Mouse (Mus musculus): Measurements from ENCODE around the gene Nr4a3.

Gene Nr4a3

DNA sequence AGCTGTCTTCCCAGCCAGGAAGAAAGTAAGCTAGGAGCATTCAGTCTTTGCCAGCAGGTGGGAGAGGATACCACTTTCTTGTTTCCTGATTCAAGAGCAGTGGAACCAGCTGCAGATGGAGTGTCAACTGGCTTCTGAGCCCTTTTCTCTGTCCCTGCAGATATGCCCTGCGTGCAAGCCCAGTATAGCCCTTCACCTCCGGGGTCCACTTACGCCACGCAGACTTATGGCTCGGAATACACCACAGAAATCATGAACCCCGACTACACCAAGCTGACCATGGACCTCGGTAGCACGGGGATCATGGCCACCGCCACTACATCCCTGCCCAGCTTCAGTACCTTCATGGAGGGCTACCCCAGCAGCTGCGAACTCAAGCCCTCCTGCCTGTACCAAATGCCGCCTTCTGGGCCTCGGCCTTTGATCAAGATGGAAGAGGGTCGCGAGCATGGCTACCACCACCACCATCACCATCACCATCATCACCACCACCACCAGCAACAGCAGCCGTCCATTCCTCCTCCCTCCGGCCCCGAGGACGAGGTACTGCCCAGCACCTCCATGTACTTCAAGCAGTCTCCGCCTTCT, 6.2 kb downstream of the Nr4a3 start:
- DNase-seq, result no peak

DNA sequence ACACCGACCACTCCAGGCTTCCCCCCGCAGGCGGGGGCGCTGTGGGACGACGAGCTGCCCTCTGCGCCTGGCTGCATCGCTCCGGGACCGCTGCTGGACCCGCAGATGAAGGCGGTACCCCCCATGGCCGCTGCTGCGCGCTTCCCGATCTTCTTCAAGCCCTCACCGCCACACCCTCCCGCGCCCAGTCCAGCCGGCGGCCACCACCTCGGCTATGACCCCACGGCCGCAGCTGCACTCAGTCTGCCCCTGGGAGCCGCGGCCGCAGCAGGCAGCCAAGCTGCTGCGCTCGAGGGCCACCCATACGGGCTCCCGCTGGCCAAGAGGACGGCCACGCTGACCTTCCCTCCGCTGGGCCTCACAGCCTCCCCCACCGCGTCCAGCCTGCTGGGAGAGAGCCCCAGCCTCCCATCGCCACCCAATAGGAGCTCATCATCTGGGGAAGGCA, 6.7 kb downstream of the Nr4a3 start:
- no peak for DNase-seq

DNA sequence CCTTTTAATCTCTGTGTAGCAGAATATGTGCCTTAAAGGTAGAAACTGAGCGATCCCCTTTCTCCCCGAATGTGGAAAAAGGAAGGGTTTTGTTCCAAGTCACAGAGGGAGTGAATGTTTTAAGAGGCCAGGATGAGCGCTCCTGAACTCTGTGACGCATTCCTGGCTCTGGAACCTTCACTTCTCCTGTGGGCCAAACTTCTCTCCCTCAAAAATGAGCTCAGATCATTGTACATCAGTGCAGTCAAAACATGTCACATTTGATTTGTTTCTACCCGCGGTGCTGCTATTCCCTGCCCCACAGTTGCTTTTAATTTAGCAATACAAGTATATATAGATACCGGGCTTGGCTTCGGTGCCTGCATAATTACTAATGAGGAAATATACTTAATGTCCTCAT, 16.8 kb downstream of the Nr4a3 start:
- DNase-seq, result no peak

DNA sequence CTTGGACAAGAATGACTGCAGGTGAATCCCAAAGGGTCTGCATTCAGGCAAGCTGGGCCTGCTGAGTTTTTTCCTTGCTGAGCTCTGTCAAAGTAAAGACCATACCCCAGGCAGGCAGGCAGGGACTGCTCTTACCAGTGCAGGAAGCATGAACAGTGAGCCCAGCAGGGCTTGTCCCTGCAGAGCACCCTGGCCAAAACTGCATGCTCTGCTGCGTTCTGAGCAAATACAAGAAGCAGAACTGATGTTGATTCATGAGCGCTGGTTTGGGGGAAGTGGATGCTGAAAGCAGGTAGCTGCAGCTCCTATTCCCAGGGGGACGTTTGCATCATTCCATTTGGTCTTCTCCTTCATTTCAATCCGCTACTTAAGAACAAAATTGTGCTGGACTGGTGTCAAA, 19.4 kb downstream of the Nr4a3 start:
- DNase-seq, result no peak

DNA sequence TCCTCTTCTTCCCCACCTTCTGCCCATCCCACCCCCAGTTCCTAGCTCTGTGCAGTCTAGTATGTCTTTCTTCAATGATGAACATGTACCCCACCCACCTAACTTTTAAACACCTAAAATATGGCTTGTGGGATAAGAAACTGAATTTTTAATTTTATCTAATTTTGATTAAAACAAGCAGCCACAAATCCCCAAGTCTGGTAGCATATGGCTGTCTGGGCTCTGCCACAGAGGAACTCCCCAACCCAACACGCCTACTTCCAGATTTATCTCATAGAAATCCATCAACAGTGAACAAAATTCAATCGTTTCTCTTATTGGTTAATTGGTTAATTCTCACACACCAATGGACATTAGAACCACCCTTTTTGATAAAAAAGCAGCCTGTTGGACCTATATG, 21.7 kb downstream of the Nr4a3 start:
- DNase-seq, result no peak

DNA sequence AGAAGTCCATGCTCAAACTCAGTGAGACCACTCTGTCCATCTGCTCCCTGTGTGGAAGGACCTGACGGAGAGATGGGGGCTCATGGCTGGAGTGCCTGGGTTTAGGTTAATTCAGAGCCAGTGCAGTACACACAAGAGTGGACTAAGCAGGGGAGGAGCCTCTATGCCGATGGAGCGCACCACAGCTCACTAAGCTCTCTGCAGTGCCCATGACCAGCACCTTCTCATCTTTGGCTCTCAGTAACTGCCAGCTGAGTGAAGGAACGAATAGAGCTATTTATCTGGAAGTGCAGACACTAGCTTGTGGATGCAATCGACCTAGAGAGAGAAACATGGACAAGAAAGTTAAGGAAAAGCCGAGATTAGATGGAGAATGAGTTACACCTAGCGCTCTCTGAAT, 24.2 kb downstream of the Nr4a3 start:
- no peak for DNase-seq

DNA sequence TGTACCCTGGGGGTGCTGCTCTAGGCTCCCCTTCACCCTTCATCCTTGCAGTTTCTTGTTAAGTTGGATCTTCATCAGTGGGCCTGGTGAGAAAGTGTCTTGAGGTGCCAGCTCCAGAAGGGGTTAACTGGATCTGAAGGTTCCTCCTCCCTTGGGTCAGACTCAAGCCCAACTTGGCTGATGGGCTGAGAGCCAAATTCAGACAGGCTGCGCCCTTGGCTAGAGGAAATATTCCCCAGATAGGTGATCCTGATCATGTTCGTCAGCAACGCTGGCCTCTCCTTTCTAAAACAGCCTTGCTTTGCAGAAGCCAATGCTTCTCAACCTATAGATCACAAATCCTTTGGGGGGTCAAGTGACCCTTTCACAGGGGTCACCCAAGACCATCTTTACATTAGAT, 27.1 kb downstream of the Nr4a3 start:
- no peak for DNase-seq

DNA sequence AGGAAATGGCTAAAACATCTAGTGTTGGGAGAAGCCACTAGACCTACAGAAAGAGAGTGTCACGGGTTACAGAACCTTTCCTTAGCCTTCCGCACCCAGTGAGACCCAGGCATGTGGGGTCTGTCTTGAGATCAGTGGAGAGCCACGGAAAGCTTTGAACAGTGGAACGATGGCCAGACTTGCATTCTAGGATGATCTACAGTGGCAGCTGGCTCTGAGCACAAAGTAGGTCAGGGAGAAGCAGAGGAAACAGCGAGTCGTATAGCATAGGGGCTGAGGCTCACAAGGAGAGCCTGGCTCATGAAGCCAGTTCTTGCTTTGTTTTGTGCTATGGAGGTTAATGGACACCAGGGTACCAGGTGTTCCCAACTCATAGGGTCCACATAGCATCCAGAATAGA, 28.4 kb downstream of the Nr4a3 start:
- DNase-seq, result no peak

DNA sequence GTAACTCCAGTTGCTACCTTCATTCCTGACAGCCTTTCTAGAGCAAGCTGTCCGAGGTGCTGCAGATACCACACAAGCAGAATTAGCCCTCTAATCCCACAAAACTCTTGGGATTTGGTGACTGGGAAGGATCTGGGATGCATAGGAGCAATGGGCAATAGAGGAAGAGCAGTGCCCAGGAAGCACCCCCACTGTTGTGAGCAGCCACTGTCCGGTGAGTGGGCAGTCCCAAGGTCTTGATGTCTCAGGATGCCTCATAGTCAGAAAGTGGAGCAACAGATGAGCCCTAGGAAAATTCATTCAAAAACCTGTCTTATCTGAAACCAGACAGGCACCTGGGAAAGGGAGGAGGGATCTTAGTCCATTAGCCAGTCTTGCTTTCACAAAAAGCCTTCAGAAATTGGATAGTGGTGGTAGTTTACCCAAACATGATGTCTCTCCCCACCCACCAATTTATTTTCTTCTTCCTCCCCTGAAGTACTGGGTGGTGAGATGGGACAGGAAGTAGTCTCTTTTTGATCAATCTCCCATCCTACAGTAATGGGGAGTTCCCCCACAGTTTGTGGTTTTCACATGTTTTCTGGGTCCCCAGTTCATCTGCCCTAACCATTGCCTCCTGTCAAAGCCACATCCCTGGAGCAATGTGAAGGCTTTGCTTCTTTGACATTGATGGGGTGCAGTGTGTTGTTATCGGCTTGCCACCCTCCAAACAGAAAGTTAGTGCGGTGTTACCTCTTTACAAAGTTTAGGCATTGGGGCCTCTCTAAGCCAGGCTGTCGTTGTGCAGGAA, 29.7 kb downstream of the Nr4a3 start:
- DNase-seq, result peak in 1 of 2 experiments; percentile 52

DNA sequence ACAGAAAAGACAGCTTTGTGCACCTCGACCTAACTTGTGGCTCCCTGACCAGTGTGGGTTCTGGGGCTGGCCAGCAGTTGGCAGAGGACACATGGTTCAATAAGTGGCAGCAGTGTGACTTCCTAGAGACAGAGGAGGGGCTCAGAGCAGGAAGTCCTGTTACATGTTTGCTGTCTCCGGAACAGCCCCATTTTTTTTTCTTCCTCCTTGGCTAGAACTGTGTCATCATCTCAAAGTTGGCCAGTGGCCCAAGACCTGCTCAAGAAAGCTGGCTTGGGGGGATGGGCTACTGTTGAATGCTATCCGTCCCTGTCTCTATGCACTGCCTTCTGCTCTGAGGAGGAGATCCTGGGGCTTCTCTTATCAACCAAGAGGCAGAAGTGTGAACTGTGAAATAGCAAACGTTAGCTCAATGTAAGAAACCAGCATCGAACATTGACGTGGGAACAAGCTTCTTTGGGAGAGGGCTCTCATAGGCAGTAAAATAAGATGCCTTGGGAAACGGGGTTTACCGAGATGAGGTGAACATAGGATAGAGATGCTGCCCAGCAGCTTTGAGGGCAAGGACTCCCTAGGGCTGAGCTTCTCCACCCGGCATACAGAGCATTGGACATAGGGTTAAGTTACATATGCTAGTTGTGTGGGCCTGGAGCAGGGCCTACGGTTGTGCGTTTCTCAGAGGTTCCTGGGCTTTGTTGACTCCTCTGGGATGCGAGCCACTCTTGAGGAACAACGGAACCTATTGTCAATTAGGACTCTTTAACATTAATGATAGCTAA, 31.9 kb downstream of the Nr4a3 start:
- DNase-seq, result no peak

DNA sequence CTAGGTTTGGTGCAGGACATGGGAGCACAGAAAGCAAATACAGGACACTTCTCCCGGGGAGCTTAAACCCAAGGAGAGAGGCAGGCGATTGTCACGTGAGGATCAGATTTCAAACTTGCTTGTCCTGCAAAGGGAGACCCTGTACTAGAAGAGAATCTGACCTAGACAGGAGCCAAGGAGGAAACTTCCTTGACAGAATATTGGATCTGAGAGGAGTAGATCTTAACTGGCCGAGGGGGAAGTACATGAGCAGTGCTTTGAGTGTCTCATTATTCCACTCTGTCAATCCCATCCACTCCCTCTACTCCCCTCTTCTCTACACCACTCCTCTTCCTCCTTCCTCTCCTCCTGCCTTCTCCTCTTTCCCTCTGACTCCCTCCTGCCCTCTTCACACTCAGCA, 33.3 kb downstream of the Nr4a3 start:
- DNase-seq, result no peak

DNA sequence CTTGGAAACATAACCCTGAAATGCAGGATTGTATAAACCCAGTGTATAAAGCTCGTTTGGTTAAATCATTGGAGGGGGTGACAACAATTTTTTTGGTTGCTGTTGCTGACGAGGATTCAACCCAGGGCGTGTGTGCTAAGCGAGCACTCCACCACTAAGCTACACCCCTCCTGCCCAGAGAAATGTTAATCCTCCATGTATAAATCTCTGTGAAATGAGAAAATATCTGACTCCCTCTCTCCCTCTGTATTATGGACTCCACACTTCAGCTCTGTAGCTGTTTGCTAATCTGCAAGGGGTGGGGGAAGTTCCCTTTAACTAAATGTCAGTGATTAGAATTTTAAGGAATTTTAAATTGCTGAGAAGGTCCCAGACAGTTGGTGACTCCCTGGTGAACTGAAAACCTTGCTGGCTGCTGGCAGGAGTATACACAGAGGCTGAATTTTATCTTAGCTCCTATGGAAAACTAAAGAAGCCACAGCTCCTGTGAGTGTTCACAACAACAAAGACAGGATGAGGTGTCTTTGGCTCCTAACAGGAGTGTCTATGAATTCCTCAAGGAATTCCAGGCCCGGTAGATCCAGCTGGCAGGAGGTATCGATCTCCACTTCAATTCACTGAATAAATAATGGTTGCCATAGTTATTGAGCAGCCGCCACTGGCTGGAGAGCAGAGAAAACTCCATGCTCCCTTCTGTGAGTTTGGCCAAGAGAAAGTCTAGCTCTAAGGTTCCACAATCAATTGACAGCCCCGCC, 34.5 kb downstream of the Nr4a3 start:
- DNase-seq, result no peak

DNA sequence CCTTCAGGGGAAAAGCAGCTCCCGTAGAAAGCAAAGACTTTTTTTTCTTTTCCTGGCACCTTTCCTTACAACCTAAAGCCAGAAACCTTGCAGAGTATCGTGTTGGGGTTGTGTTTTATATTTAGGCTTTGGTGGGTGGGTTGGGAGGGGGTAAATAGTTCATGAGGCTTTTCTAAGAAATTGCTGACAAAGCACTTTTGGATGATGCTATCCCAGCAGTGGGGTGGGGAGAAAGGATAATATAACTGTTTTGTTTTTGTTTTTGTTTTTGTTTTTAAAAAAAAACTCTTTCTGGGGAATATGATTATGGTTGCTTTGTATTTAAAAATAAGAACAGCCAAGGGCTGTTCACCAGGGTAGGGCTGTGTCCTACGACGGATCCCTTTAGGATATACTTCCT, 38.5 kb downstream of the Nr4a3 start:
- DNase-seq, result no peak

DNA sequence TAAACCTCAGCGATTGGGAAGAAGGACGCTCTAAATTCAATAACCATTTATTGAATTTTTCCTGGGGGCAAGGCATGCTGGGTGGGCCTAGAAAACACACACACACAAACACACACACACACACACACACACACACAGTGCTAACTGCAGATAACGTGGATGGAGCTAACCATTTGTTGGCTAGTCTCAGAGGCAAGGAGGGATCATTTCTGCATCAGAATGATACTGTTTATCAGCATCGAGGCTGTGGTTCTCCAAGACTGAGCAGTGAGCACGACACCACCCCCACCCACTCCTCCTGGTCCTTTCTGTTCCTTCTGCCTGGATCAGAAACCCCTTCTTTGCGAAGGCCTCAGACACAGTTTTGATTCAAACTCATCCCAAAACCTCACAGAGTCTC, 41.7 kb downstream of the Nr4a3 start:
- no peak for DNase-seq

DNA sequence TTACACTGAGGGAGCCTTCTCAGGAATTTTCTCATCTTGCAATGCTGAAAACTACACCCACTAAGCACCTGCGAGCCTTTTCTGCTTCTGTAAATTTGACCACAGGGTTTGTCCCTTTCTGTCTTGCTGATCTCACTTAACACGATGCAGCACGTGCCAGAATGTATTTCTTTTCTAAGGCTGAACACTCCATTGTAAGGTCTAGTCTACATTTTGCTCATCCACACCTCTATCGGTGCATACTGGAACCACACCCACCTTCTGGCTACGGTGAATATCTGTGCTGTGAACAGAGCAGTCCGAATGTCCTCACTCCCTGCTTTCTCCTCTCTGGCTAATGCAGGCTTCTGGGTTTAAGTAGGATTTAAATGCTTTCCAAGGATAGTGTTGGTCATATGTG, 42.5 kb downstream of the Nr4a3 start:
- no peak for DNase-seq

DNA sequence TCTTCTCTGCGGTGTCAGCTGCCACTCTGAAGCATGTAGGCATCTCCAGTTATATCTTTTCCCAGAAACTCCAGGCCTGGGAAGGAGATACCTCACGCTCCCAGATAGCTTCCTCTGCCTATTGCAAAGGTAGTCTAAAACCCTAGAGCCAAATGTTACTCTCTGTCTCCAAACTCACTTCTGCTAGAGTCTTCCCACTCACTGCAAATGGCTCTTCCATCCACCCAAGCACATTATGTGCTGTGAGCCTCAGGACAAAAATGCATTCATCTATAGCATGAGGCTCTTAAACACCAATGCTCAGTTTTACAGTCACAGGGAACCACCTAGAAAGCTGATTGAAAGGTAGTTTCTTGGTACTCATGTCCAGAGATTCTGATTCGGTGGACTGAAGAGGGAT, 48.3 kb downstream of the Nr4a3 start:
- DNase-seq, result no peak

DNA sequence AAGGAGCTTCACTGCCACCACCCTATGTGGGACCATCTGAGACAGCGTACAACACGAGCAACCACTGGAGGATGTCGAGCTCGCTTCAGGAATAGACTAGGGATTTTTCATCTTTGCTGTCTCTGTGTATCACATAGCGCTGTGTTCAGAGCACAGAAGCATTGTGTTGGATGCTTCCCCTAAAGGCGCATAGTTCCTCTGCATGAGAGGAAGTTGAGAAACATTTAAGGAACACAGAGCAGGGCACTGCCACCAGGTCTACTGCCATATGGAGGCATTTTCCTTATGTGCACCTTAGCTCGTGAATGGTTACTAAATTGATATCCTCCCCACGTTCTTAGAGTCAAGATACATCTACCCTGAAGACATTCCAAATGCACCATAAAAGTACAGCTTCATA, 55.3 kb downstream of the Nr4a3 start:
- DNase-seq, result no peak

DNA sequence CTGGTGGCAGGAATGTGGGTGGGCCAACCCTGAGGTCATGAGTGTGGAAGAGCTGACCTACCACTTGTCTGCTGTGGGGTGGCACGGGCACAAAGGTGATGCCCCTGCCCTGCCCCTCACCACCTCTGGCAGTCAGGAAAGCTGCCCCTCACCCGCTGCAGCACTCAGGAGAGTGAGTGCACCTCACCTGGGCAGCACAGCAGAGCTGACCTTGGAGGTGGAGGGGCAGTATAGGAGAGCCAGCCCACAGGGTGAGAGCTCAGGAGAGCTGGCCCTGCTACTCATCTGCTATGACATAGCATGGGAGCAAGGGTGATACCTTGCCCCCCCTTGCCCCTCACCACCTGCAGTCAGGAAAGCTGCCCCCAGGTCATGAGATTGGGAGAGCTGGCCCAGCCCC, 57.0 kb downstream of the Nr4a3 start:
- no peak for DNase-seq

DNA sequence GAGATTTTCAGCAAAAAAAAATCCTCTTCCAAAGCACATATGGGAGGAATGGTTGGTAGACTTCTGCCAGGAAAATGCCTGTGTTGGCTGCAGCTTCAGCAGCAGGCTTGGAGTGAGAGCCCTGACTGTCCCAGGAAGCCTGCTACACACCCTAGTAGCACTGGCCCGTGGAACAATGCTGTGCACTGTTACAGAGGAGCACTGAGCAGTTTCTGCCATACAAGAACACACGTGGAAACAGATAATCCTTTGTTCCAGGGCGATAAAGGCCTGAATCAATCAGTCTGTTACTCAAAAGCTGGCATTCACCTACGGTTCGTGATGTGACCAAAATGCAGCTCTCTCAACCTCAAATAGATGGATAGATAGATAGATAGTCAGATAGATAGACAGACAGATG, 60.4 kb downstream of the Nr4a3 start:
- no peak for DNase-seq

DNA sequence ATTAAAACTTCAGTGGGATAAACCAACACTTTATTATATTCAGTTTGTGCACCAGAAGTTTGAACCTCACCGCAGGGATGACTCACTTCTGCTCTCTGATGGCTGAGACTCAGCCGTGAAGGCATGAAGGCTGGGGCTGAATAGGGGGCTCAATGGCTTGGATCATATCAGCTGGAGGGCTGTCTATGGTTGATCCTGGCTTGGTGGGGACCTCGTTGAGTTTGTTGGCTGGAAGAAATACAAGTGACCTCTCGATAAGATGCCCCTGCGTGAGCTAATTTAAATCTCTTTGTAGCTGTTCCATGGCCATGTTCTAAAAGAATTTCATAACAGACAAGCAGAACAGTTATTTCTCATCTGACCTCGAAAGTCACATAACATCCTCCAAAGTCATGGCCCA, 62.1 kb downstream of the Nr4a3 start:
- DNase-seq, result no peak

DNA sequence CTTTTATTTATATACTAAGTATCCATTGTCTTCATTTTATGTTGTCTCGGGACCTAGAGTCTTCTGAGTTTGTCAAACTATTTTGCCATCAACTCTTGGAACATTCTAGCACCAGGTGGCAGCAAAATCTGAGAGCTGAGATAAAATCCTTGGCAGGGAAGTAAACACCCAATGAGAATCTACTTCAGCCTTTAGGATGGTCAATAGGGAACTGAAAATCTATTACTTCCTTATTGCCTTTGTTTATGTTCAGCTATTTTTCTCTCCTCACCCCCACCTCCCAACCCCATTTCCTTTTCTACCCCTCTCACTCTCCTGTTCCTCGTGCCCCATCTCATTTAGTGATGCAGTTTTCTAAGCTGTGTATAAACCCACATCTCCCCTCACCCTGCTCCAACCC, 63.6 kb downstream of the Nr4a3 start:
- DNase-seq, result no peak

DNA sequence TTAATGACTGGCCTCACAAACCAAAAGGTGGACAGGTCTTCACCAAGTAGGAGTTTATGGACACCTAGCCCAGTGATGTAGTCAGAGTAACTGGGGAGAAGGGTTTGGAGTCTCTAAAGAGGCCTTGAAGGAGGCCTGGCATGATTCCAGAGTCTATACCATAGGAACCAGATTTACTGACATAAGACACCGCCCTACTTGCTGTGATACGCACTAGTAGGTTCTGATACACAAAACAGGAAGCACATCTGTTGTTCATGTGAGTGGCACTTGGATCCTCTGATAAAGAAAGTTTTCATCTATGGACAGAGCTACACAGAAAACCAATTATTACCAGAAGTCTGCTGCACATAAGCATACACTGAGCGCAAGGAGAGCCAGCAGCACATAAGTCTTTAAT, 65.4 kb downstream of the Nr4a3 start:
- no peak for DNase-seq

DNA sequence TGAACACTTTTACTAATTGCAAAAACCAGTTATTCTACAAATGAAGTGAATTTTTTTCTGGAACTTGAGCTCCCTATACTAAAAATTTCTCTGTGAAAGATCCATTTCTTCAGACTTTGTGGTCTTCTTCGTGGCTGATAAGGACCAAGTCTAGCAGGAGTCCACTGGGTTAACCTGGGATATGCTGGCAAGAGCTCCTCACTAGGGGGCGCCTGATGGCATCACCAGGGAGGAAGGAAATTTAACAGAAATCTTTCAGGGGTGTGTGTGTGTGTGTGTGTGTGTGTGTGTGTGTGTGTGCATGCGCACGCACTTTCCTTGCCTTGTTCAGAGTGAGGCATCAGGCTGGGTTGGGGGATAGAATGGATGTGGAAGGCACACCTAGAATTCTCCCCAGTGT, 71.2 kb downstream of the Nr4a3 start:
- peak; percentile 5 to 16 for DNase-seq
